Mouse (Mus musculus): ENCODE measurements around the gene Zfp120. TPM values are rescaled to one million over a fixed set of nuclear protein-coding genes. Genes with fewer than 3 reads are reported as not detected.
"Not testable (repeated sequence)": the region's sequence is repeated elsewhere in the genome, so short reads cannot be mapped to it uniquely, and the experiment has no call there.

The Zfp120 gene
- polyA plus RNA-seq (2014; fragmentation: Nextera tagmentation; extraction: Ambion mirVana), result 6.0 and 7.0 TPM in 2 replicates

DNA sequence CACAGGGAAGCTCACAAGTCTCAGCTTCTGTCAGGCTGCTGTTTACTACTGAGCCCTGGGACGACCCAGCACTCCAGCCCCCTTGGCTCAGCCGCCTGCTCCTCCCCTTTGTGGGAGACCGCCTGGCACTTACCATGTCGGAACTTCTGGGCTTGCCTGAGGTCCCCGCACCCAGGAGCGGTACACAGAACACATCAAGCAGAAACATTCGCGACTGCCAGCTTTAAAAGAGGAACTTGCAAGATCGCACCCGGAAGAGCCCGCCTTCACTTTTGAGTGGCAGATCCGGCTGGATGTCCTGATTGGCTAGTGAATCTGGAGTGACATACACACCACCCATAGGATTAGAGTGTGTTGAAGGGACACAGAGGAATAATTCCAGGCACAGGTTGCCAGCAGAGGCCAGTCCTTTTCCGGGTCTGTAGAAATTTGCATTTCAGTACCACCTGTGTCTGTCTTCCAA lies at the start of gene Zfp120:
Zfp120 (minus strand) TSS at position 274 of the 463 bp plus-strand sequence.
- WGBS, result 0% methylated on average over 13 of the region's 13 CpGs
- H3K27ac ChIP-seq (replicated peaks in 1 of 2; ENCODE audit: control insufficient read depth in 1 of 2, insufficient read depth in 1 of 2, low read depth in 2 of 2, low read length in 2 of 2), result peak within 1 kb of the TSS; percentile 72 to 75
- ATAC-seq (ENCODE audit: insufficient number of reproducible peaks, insufficient read depth, low FRiP score, low read depth), result peak; percentile 99
- peaks cover 8% of the 10 kb centered on the region; the same call in 1 of the 2 replicates for H3K36me3 ChIP-seq (ENCODE audit: control insufficient read depth, insufficient read depth, low read length)
- peaks cover 0 to 3% of the 10 kb centered on the region in 2 experiments; a peak in 1 of 4 replicates for H3K4me1 ChIP-seq (ENCODE audit: control insufficient read depth in 2 of 2, insufficient read depth in 2 of 2, low read length in 2 of 2)
- no peaks in the 10 kb centered on the region for H3K27me3 ChIP-seq (ENCODE audit: control insufficient read depth, insufficient read depth, low read length)
- H3K4me3 ChIP-seq (ENCODE audit: control insufficient read depth in 1 of 2, insufficient read depth in 1 of 2, low read depth in 1 of 2, low read length in 2 of 2), result peak within 1 kb of the TSS; percentile 79 to 98
- no peaks in the 10 kb centered on the region for H3K9me3 ChIP-seq (ENCODE audit: control insufficient read depth, low read length)
- peak within 1 kb of the TSS; percentile 74 for H3K4me2 ChIP-seq (ENCODE audit: low read length)
- H3K9ac ChIP-seq (ENCODE audit: low read length), result peak within 1 kb of the TSS; percentile 86

DNA sequence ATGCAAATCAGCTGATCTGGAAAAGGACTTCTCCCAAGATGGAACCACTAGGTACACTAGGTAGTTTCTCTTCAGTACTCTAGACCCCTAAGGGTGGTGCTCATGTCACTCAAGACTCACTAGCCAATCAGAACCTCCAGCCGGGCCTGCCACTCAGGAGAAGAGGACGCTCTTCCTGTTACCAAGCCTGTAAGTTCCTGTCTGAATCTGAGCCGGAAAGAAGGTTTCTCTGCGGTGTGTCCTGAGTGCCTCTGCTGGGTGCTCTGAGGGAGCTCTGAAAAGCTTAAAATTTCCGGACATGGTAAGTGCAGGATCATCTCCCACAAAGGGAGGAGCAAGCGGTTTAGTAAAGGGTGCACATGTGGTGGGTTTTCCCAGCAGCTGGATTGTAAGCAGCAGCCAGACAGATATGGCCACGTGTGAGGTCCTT lies 45.1 kb upstream of the Zfp120 start, which contains the start of gene Gm14139:
Gm14139 (plus strand) TSS at position 186 of the 430 bp plus-strand sequence.
- 65% methylated on average over 7 of the region's 7 CpGs for WGBS
- H3K4me2 ChIP-seq (ENCODE audit: low read length); ATAC-seq (ENCODE audit: insufficient number of reproducible peaks, insufficient read depth, low FRiP score, low read depth): not testable (repeated sequence)

DNA sequence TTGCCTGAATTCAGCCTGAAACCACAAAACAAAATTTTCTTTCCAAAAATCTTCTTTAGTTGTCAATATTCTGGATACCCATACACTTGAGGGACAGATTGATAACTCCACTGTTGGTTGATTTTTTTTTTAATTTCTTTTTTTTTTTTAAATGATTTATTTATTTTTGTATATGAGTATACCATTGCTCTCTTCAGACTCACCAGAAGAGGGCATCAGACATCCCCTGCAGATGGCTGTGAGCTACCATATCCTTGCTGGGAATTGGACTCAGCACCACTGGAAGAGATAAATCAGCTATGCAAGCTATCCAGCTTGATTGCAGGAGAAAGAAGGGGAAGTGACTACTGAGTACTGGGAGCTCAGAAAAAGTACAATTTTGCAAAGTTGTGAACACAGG lies 44.5 kb upstream of the Zfp120 start:
- H3K36me3 ChIP-seq (ENCODE audit: control insufficient read depth, insufficient read depth, low read length), result not testable (repeated sequence)

More for the DNA sequence above, 45.1 kb upstream of the Zfp120 start, which contains the start of gene Gm14139:
- not testable (repeated sequence) for H3K9ac ChIP-seq (ENCODE audit: low read length); H3K36me3 ChIP-seq (ENCODE audit: control insufficient read depth, insufficient read depth, low read length); H3K27me3 ChIP-seq (ENCODE audit: control insufficient read depth, insufficient read depth, low read length); H3K27ac ChIP-seq (replicated peaks in 1 of 2; ENCODE audit: control insufficient read depth in 1 of 2, insufficient read depth in 1 of 2, low read depth in 2 of 2, low read length in 2 of 2); H3K4me3 ChIP-seq (ENCODE audit: control insufficient read depth in 1 of 2, insufficient read depth in 1 of 2, low read depth in 1 of 2, low read length in 2 of 2); H3K4me1 ChIP-seq (ENCODE audit: control insufficient read depth in 2 of 2, insufficient read depth in 2 of 2, low read length in 2 of 2)
- peaks cover 19% of the 10 kb centered on the region for H3K9me3 ChIP-seq (ENCODE audit: control insufficient read depth, low read length)

DNA sequence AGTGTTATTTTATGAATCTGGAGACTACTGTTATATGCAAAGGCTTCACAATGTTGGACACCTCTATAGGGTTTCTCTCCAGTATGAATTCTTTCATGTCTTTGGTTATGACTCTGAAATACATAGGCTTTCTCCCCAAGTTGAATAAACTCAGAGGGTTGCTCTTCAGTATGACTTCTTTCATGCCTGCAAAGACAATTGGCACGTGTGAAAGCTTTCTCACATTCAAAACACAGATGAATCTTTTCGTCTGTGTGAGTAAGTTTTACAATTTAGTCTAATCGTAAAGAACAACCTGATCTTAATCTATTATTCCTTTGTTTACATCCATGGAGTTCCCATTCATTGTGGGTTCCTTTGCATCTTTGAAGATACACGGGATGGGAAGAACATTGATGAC lies 43.1 kb upstream of the Zfp120 start, which contains the start of gene Gm10770:
Gm10770 (minus strand) TSS at position 101 of the 400 bp plus-strand sequence.
- H3K9me3 ChIP-seq (ENCODE audit: control insufficient read depth, low read length), result peaks cover 22% of the 10 kb centered on the region
- not testable (repeated sequence) for H3K4me1 ChIP-seq (ENCODE audit: control insufficient read depth in 2 of 2, insufficient read depth in 2 of 2, low read length in 2 of 2); H3K36me3 ChIP-seq (ENCODE audit: control insufficient read depth, insufficient read depth, low read length); H3K4me2 ChIP-seq (ENCODE audit: low read length); H3K9ac ChIP-seq (ENCODE audit: low read length); H3K27me3 ChIP-seq (ENCODE audit: control insufficient read depth, insufficient read depth, low read length); ATAC-seq (ENCODE audit: insufficient number of reproducible peaks, insufficient read depth, low FRiP score, low read depth); H3K27ac ChIP-seq (replicated peaks in 1 of 2; ENCODE audit: control insufficient read depth in 1 of 2, insufficient read depth in 1 of 2, low read depth in 2 of 2, low read length in 2 of 2); H3K4me3 ChIP-seq (ENCODE audit: control insufficient read depth in 1 of 2, insufficient read depth in 1 of 2, low read depth in 1 of 2, low read length in 2 of 2)
- 62% methylated on average over 4 of the region's 4 CpGs for WGBS

More for the DNA sequence above, 44.5 kb upstream of the Zfp120 start:
- H3K4me3 ChIP-seq (ENCODE audit: control insufficient read depth in 1 of 2, insufficient read depth in 1 of 2, low read depth in 1 of 2, low read length in 2 of 2); H3K27me3 ChIP-seq (ENCODE audit: control insufficient read depth, insufficient read depth, low read length); H3K4me2 ChIP-seq (ENCODE audit: low read length); H3K9ac ChIP-seq (ENCODE audit: low read length); H3K4me1 ChIP-seq (ENCODE audit: control insufficient read depth in 2 of 2, insufficient read depth in 2 of 2, low read length in 2 of 2); ATAC-seq (ENCODE audit: insufficient number of reproducible peaks, insufficient read depth, low FRiP score, low read depth); H3K27ac ChIP-seq (replicated peaks in 1 of 2; ENCODE audit: control insufficient read depth in 1 of 2, insufficient read depth in 1 of 2, low read depth in 2 of 2, low read length in 2 of 2): not testable (repeated sequence)
- peaks cover 19% of the 10 kb centered on the region for H3K9me3 ChIP-seq (ENCODE audit: control insufficient read depth, low read length)

DNA sequence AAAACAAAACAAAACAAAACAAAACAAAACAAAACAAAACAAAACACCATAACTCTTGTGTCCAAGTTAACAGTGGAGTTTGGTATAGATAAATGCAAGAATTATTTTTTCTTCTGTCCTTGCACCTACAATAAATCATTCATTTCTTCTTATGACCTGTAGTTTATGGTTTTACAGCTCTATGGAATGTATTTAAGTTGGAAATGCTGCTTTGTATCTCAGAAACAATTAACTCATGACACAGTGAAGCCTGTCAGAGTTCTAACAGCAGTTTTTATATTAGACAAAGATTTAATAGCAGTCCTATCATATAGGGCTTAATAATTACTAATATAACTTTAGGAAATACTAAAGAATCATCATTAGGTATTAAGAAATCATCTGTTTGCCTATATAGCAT lies 37.3 kb upstream of the Zfp120 start:
- Histone ChIP-seq H3K36me3 (ENCODE audit: control insufficient read depth, insufficient read depth, low read length) (no peaks in the 10 kb centered on the region), H3K9ac (ENCODE audit: low read length) (no peak overlapping the region), H3K27me3 (ENCODE audit: control insufficient read depth, insufficient read depth, low read length) (no peaks in the 10 kb centered on the region), H3K4me1 (ENCODE audit: control insufficient read depth in 2 of 2, insufficient read depth in 2 of 2, low read length in 2 of 2) (no peaks in the 10 kb centered on the region), H3K9me3 (ENCODE audit: control insufficient read depth, low read length) (peaks cover 21% of the 10 kb centered on the region), H3K4me2 (ENCODE audit: low read length) (no peak overlapping the region), H3K4me3 (ENCODE audit: control insufficient read depth in 1 of 2, insufficient read depth in 1 of 2, low read depth in 1 of 2, low read length in 2 of 2) (no peak overlapping the region), H3K27ac (replicated peaks in 1 of 2; ENCODE audit: control insufficient read depth in 1 of 2, insufficient read depth in 1 of 2, low read depth in 2 of 2, low read length in 2 of 2) (no peak overlapping the region)
- no peak for ATAC-seq (ENCODE audit: insufficient number of reproducible peaks, insufficient read depth, low FRiP score, low read depth)

DNA sequence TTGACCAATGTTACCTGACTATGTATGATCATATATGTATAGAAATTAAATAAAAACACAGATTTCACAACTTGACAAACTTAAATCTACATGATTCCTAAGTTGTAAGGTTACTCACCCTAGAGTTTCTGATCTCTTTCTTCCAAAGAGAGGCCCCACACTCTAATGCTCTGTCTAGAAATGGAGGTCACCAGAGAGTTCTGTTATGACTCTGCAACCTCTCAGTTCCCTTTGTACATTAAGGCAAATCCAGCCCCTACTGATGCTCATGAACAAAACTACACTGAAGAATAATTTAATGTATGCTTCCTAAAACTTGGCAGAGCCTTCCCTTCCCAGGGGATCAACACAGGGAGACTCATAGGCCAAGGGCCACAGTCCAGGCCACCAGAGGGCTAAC lies 30.2 kb upstream of the Zfp120 start:
- Histone ChIP-seq H3K4me2 (ENCODE audit: low read length) (no peak overlapping the region), H3K27ac (replicated peaks in 1 of 2; ENCODE audit: control insufficient read depth in 1 of 2, insufficient read depth in 1 of 2, low read depth in 2 of 2, low read length in 2 of 2) (no peak overlapping the region)

DNA sequence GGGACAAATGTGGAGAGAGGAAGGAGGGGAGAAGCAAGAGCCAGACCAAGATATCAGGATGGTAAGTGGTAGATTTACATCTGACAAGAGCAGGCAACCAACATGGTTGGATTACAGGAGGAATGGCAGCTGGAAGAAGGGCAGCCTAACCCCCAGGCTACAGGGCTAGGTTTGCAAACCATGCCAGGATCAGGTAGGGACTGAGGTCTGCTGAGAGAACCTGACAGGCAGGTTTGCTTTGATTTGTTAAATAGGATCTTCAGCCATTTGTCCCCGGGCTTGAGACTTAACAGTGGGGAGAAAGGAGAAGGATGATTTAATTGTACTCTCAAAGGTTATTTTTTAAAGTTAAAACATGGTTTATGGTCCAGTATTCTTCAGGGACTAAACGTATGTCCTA lies 3.7 kb downstream of the Zfp120 start:
- Histone ChIP-seq H3K9ac (ENCODE audit: low read length) (no peak overlapping the region), H3K4me2 (ENCODE audit: low read length) (no peak overlapping the region), H3K27ac (replicated peaks in 1 of 2; ENCODE audit: control insufficient read depth in 1 of 2, insufficient read depth in 1 of 2, low read depth in 2 of 2, low read length in 2 of 2) (no peak overlapping the region), H3K4me3 (ENCODE audit: control insufficient read depth in 1 of 2, insufficient read depth in 1 of 2, low read depth in 1 of 2, low read length in 2 of 2) (no peak overlapping the region), H3K27me3 (ENCODE audit: control insufficient read depth, insufficient read depth, low read length) (no peaks in the 10 kb centered on the region), H3K36me3 (ENCODE audit: control insufficient read depth, insufficient read depth, low read length) (peaks cover 14% of the 10 kb centered on the region; the same call in 1 of the 2 replicates), H3K4me1 (ENCODE audit: control insufficient read depth in 2 of 2, insufficient read depth in 2 of 2, low read length in 2 of 2) (peaks cover 0 to 3% of the 10 kb centered on the region in 2 experiments; a peak in 1 of 4 replicates), H3K9me3 (ENCODE audit: control insufficient read depth, low read length) (peaks cover 10% of the 10 kb centered on the region; the same call in 1 of the 2 replicates)
- ATAC-seq (ENCODE audit: insufficient number of reproducible peaks, insufficient read depth, low FRiP score, low read depth), result no peak
- 78% methylated on average over 2 of the region's 2 CpGs for WGBS

More for the DNA sequence above, 30.2 kb upstream of the Zfp120 start:
- H3K27me3 ChIP-seq (ENCODE audit: control insufficient read depth, insufficient read depth, low read length), result no peaks in the 10 kb centered on the region
- H3K9me3 ChIP-seq (ENCODE audit: control insufficient read depth, low read length), result peaks cover 4% of the 10 kb centered on the region; the same call in 1 of the 2 replicates
- no peaks in the 10 kb centered on the region for H3K4me1 ChIP-seq (ENCODE audit: control insufficient read depth in 2 of 2, insufficient read depth in 2 of 2, low read length in 2 of 2)
- H3K36me3 ChIP-seq (ENCODE audit: control insufficient read depth, insufficient read depth, low read length), result no peaks in the 10 kb centered on the region
- H3K4me3 ChIP-seq (ENCODE audit: control insufficient read depth in 1 of 2, insufficient read depth in 1 of 2, low read depth in 1 of 2, low read length in 2 of 2), result no peak overlapping the region
- H3K9ac ChIP-seq (ENCODE audit: low read length), result no peak overlapping the region
- no peak for ATAC-seq (ENCODE audit: insufficient number of reproducible peaks, insufficient read depth, low FRiP score, low read depth)

DNA sequence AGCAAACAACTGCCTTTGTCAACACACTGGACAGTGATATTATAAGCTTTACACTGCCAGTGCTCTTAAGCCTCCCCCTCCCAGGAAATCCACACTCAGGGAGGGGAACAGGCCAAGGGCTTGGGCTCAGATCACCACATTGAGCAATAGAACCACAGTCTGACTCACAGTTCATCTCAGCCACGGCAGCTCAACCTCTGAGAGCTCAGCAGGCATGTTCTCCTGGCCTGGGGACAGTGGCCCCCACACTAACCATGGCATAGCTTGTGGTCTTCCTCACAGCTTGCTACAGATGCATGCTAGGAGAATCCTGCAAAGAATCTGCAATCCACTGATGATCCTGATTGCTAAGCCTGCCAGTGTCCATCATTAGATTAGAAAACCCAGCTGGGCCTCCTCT lies 4.5 kb downstream of the Zfp120 start:
- H3K4me3 ChIP-seq (ENCODE audit: control insufficient read depth in 1 of 2, insufficient read depth in 1 of 2, low read depth in 1 of 2, low read length in 2 of 2); H3K27ac ChIP-seq (replicated peaks in 1 of 2; ENCODE audit: control insufficient read depth in 1 of 2, insufficient read depth in 1 of 2, low read depth in 2 of 2, low read length in 2 of 2); H3K9ac ChIP-seq (ENCODE audit: low read length); ATAC-seq (ENCODE audit: insufficient number of reproducible peaks, insufficient read depth, low FRiP score, low read depth); H3K4me1 ChIP-seq (ENCODE audit: control insufficient read depth in 2 of 2, insufficient read depth in 2 of 2, low read length in 2 of 2); H3K27me3 ChIP-seq (ENCODE audit: control insufficient read depth, insufficient read depth, low read length); H3K4me2 ChIP-seq (ENCODE audit: low read length): not testable (repeated sequence)
- Histone ChIP-seq H3K36me3 (ENCODE audit: control insufficient read depth, insufficient read depth, low read length) (peaks cover 14% of the 10 kb centered on the region; the same call in 1 of the 2 replicates), H3K9me3 (ENCODE audit: control insufficient read depth, low read length) (peaks cover 10% of the 10 kb centered on the region; the same call in 1 of the 2 replicates)
- WGBS, result 83% methylated on average over 1 of the region's 1 CpGs

All from heart, embryonic 14.5 days (tissue).